Mouse (Mus musculus) thymus, postnatal 0 days (tissue): Measurements from ENCODE around the gene Cbfa2t2. TPM values are rescaled to one million over a fixed set of nuclear protein-coding genes. Genes with fewer than 3 reads are reported as not detected.
A peak's percentile ranks its signal among the peaks of the same experiment; 100 is the strongest.

ENCODE experiments used
- DNase-seq: peaks from one replicate; pipeline ENCODE4 v3.0.0-alpha.2; 2015; ENCODE audit warnings: low spot score
- polyA plus RNA-seq: library from polyadenylated mRNA; unstranded; fragments of >200 nt; fragmentation: Nextera tagmentation; extraction: Ambion mirVana; gene quantifications from 2 replicates; pipeline ENCODE4 v1.2.1, GENCODE M21; 2015

Gene Cbfa2t2
- polyA plus RNA-seq, 1 experiment from 2014 or later = 25.4 TPM

DNA sequence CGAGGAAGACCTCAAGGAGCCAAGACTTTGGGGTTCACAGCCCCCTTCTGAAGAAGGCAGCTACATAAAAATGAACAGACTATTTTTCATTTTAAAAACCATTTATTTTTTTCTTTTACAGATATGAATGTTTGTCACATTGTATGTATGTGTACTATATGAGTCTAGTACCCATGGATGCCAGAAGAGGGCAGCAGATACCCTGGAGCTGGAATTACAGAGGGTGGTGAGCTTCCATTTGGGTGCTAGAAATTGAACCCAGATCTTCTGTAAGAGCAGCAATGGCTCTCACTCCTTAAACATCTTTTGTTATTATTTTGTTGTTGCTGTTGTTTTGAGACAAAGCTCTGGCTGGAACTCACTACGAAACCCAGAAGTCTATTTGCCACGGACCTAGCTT is 10.8 kb upstream of the Cbfa2t2 start:
- DNase-seq = no peak

- DNase-seq = no peak
These were observed 9.9 kb upstream of the Cbfa2t2 start for GRCm38 (mm10) chr2:154426188-154426904.

DNA sequence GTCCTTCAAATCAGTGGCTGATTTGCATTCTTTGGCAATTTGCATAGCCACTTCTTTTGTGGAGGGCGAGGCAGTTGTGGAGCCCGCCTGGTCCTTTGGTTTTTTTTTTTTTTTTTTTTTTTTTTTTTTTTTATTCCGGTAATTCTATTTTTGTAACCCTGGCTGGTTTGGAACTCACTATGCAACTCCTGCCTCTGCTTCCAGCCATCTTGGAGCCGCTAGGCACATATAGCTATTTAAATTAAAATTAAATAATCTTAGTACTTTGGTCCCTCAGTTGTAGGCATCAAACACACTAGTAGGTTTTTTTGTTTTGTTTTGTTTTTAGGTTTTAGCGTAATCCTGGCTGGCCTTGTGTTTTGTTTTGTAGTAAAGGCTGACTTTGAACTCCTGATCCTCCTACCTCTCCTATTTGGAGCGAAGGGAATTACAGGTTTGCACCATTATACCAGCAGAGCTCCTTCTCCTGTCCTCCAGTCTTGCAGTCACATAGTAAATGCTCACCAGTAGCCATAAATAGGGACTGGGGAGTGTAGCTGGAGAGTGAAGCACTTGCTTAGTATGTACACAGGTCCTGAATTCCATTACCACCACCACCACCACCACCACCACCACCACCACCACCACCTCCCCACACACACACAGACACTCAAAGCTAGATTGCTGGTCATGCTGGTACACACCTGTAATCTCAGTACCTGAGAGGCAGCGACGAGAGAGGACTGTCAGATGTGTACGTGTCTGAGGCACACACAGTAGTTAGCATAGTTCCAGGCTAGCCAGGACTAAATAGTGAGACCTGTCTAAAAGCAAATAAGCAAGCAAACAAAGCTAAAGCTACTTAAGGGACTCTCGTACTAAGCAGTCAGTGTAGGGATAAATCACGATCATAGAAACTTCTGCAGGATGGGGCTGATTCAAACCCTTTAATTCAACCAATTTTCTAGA is 9.1 kb upstream of the Cbfa2t2 start:
- DNase-seq = no peak

DNA sequence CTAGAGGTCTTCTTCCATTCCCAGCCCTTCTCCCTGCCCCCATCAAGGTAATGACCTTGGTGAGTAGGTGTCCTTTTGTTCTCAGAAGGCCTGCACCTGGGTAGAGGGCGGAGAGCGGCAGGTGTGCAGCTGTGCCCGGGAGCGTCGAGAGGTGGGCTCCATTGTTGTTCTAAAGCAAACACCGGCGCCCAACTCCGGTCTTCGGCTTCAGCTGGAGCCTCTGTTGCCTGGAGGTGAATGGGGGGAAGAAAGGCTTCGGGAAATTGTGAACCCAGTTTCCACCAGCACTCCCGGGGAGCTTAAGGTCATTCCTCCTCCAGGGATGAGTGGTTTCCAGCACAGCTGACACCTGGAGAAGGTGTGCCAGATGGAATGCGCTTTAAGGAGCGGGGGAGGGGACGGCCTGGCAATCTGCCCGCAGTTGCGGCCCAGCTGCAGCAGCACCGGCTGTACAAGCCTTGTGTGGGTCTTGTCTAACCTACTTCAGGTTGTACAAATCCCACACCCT is 8.4 kb upstream of the Cbfa2t2 start:
- no peak for DNase-seq

DNA sequence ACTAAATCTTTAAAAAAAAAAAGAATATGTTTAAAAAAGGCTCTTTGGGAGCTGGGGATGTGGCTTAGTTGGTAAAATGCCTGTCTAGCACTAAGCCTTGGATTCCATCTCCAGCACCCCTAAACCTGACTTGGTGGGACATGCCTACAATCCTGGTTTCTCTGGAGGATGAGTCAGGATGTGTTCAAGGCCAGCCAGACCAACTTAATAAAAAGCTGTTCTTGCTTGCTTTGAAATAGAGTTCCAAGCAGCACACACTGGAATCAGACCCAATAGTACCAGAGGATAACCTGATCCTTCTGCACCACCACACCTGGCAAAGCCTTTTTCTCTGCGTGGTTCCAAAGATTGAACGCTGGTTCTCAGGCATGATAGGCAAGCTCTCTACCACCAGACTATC is 5.7 kb upstream of the Cbfa2t2 start:
- DNase-seq = no peak

- no peak for DNase-seq
These were observed 3.6 kb upstream of the Cbfa2t2 start for GRCm38 (mm10) chr2:154432696-154433095.

- DNase-seq = peak; percentile 10
These were observed 2.9 kb upstream of the Cbfa2t2 start for GRCm38 (mm10) chr2:154433391-154433790.

DNA sequence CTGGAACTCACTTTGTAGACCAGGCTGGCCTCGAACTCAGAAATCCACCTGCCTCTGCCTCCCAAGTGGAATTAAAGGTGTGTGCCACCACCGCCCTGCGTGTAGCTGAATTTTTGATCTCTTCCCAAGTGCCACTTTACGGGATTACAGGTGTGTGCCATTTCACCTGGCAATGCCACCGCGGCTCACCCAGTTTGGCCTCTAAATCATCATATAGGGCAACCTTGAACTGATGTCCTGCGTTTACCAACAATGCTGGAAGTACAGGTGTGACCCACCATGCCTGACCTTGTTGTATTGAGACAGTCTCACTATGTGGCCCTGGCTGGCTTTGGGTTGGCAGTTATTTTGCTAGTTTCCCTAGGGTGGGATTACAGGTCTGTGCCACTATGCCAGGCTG is 1.6 kb upstream of the Cbfa2t2 start:
- DNase-seq = no peak

GRCm38 (mm10) chr2:154436076-154436457 is 214 bp upstream of the Cbfa2t2 start:
- peak; percentile 99 for DNase-seq

DNA sequence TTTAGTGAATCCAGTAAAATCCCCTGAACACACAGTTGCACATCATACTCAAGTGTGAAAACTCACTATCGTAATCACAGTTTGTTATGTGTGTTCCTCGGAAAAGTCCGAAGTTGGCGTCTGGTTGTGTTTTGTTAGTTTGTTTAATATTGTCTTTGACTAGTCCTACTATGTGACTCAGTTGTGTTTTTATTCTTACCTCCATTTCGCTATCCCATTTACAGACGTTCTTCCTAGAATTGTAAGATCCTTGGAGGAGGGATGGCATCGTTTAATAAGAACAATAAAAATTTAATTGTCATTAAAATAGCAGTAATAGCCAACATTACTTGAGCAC is 878 bp downstream of the Cbfa2t2 start:
- DNase-seq = no peak

GRCm38 (mm10) chr2:154440453-154440852 is 4.2 kb downstream of the Cbfa2t2 start:
- no peak for DNase-seq

- DNase-seq = no peak
These were observed 11.5 kb downstream of the Cbfa2t2 start for GRCm38 (mm10) chr2:154447821-154448220.

DNA sequence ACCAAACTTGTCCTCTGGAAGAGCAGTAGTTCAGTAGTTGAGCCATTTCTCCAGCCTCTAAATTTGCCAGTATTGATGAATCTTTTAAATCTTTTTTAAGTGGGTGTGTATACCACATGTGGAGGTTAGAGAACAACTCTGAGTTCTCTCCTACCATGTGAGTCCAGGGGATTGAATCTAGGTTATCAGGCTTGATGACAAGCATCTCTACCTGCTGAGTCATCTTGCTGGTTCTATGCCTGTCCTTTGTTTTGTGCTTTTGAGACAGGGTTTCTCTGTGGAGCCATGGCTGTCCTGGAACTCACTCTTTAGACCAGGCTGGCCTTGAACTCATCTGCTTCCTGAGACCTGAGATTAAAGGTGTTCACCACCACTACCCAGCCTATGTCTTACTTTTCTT is 12.4 kb downstream of the Cbfa2t2 start:
- no peak for DNase-seq

DNA sequence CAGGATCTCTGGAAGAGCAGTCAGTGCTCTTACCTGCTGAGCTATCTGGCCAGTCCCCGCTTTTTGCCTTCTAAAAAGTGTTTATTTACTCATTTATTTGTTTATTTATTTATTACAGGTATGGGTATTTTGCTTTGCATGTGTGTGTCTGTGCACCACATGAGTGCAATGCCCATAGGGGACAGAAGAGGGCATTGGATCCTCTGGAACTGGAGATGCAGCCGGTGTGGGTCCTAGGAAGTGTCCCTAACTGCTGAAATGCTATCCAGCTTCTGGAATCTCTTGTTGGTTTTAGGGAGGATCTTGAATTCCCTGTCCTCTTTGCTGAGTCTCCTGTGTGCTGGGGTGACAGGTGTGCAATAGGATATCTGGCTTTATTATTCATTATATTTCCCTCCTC is 16.7 kb downstream of the Cbfa2t2 start:
- no peak for DNase-seq

DNA sequence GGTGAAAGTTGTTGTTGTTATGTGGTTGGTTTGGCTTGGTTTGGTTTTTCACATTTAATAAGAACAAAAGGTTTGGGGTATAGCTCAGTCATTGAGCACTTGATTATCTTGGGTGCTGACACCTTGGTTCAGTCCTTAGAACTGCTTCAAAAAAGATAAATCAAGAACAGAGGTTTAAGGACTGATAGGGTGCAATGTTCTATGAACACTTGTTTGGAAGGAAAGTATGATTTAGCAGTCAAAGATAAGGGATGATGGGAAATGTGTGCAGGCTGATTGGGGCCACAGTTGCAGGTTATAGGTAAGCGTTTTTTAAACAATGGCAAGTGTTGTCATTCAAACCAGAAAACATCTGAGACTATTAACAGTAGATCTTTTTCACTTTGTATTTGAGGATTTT is 17.8 kb downstream of the Cbfa2t2 start:
- no peak for DNase-seq

DNA sequence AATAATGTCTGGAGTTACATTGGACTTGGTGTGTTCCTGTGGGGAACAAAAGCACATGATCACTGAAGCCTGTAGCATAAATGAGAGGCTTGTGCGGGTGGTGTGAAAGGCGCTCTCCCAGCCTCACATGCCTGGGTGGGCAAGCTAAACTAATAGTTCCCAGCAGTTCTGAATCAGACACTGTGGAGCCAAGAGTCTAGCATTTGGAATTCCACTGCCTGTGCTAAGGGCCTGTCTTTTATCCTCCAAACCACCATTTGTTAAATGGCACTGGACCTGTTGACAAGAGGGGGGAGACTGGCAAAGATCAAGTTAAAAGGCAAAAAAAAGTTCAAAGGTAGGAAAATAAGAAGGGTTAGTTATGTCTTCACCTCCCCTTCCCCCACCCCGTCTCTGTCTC is 18.3 kb downstream of the Cbfa2t2 start:
- no peak for DNase-seq

DNA sequence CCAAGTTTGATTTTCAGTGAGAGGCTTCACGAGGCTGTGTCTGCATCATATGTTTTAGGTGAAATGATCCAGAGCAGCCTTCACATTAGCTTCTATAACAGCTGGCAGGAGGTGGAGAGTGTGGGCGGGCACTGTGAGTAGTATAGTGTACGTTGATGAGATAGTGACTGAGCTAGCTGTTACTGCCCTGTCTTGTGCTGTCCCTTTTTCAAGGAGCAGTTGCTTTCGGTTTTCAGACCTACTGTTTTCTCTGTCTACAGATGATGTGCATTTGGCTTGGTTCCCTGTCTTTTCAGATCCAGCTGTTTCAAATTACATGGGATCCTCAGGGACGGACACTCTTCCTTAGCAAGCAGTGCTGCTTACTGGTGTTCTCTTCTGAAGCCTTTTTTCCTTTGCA is 19.5 kb downstream of the Cbfa2t2 start:
- no peak for DNase-seq

- DNase-seq = no peak
These were observed 20.3 kb downstream of the Cbfa2t2 start for GRCm38 (mm10) chr2:154456621-154457020.

GRCm38 (mm10) chr2:154459262-154459661 is 23.0 kb downstream of the Cbfa2t2 start:
- no peak for DNase-seq

DNA sequence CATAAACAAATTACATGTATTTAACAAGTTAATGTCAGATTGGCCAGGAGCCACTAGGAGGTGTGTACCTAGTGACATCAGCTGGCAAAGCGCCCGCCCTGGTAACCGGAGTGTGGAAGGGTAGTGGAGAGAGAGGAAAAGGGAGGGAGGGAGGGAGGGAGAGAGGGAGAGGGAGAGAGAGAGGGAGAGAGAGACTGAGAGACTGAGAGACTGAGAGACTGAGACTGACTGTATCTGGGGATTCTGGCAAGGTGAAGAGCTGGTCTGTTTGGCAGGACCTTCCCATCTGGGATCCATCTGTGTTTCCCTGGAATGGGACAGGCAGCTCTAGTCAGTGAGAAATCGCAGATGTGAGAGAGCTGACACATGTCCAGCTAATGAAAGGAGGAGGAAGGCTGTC is 23.6 kb downstream of the Cbfa2t2 start:
- no peak for DNase-seq

DNA sequence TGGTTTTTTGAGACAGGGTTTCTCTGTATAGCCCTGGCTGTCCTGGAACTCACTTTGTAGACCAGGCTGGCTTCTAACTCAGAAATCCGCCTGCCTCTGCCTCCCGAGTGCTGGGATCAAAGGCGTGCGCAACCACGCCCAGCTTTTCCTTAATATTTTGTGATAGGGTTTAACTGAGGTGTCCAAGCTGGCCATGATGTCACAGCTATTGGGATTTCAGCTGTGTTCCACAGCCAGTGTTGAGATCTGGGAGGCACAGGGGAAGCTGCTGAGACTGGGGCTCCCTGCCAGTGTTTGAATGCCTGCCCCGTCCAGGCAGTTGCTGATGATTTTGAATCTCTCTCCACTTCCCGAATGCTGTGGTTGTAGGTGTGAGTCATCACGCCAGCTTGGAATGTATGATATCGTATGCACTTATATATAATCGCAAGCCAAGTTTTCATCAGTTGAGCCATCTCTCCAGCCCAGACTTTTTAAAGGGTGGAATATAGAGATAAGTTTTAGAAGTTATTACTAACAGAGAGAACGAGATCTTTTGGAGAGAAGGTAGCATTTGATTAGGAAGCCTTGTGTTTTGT is 27.4 kb downstream of the Cbfa2t2 start:
- DNase-seq = no peak

- peak; percentile 58 for DNase-seq
These were observed 29.6 kb downstream of the Cbfa2t2 start for GRCm38 (mm10) chr2:154465914-154466335.
